Mouse (Mus musculus) midbrain, embryonic 16.5 days (tissue): ENCODE data around the gene Glg1. TPM values are rescaled to one million over a fixed set of nuclear protein-coding genes. Genes with fewer than 3 reads are reported as not detected.
"Not testable (repeated sequence)": the region's sequence is repeated elsewhere in the genome, so short reads cannot be mapped to it uniquely, and the experiment has no call there.

ENCODE experiments used
- ATAC-seq: fragments of 200-750 bp; cut with Nextera tagmentation; 2 replicates; pipeline ENCODE4 v1.8.0; 2017; ENCODE audit warnings: moderate TSS enrichment
- H3K27ac ChIP-seq: fragments of 300-500 bp; sonication (generic); 2 replicates; pipeline ENCODE4 v1.5.1; 2014; ENCODE audit warnings: mild to moderate bottlenecking, low read length, mixed read lengths
- H3K27me3 ChIP-seq: fragments of 300-500 bp; sonication (generic); 2 replicates; pipeline ENCODE4 v1.6.1; 2014; ENCODE audit warnings: low read depth, low read length, mixed read lengths; ENCODE audit not compliant: control insufficient read depth, insufficient read depth
- H3K36me3 ChIP-seq: fragments of 300-500 bp; sonication (generic); 2 replicates; pipeline ENCODE4 v1.6.1; 2014; ENCODE audit warnings: mild to moderate bottlenecking, low read length, moderate library complexity, mixed read lengths; ENCODE audit not compliant: control insufficient read depth, insufficient read depth
- H3K4me1 ChIP-seq: fragments of 300-500 bp; sonication (generic); 2 replicates; pipeline ENCODE4 v1.6.1; 2014; ENCODE audit warnings: mild to moderate bottlenecking, low read length, mixed read lengths; ENCODE audit not compliant: control insufficient read depth, insufficient read depth
- H3K4me2 ChIP-seq: fragments of 300-500 bp; sonication (generic); 2 replicates; pipeline ENCODE4 v1.6.1; 2014; ENCODE audit warnings: mild to moderate bottlenecking, low read length, mixed read lengths
- H3K4me3 ChIP-seq: fragments of 300-500 bp; sonication (generic); 2 replicates; pipeline ENCODE4 v1.5.1; 2014; ENCODE audit warnings: low read depth, mild to moderate bottlenecking, low read length, moderate library complexity, mixed read lengths
- H3K9ac ChIP-seq: fragments of 300-500 bp; sonication (generic); 2 replicates; pipeline ENCODE4 v1.6.1; 2014; ENCODE audit warnings: low read depth, low read length, mixed read lengths
- H3K9me3 ChIP-seq: fragments of 300-500 bp; sonication (generic); replicated peaks from 2 replicates; pipeline ENCODE4 v1.6.1; 2014; ENCODE audit warnings: mild to moderate bottlenecking, low read length, mixed read lengths; ENCODE audit not compliant: control insufficient read depth, poor library complexity, severe bottlenecking
- WGBS: fragments of 180-500 bp; shearing (Covaris S2); extraction: QIAGEN DNeasy Blood & Tissue Kit; methylation state at CpG from one replicate; pipeline ENCODE4 v1.1.7; 2014; 5-methylcytosine and 5-hydroxymethylcytosine counted together
- polyA plus RNA-seq: library from polyadenylated mRNA; unstranded; fragments of >200 nt; fragmentation: Nextera tagmentation; extraction: Ambion mirVana; gene quantifications from 2 replicates; pipeline ENCODE4 v1.2.1, GENCODE M21; 2015

The Glg1 gene
- polyA plus RNA-seq, 1 experiment from 2014 or later: 59.7 TPM

- ATAC-seq: no peak
- Histone ChIP-seq H3K27ac (no peak overlapping the region), H3K36me3 (peaks cover 6% of the 10 kb centered on the region), H3K9ac (no peak overlapping the region), H3K9me3 (no peaks in the 10 kb centered on the region), H3K4me2 (no peak overlapping the region), H3K27me3 (no peaks in the 10 kb centered on the region), H3K4me1 (peaks cover 5% of the 10 kb centered on the region), H3K4me3 (no peak overlapping the region)
- WGBS: 91% methylated on average over 1 of the region's 1 CpGs
Observed at GRCm38 (mm10) chr8:111298011-111298410, 39.0 kb upstream of the Glg1 start.

- no peaks in the 10 kb centered on the region for H3K9me3 ChIP-seq
- WGBS: 97% methylated on average over 7 of the region's 7 CpGs
- peaks cover 24% of the 10 kb centered on the region for H3K36me3 ChIP-seq
- no peak overlapping the region for H3K4me3 ChIP-seq
- no peak overlapping the region for H3K27ac ChIP-seq
- ATAC-seq: no peak
- H3K4me1 ChIP-seq: no peaks in the 10 kb centered on the region
- no peak overlapping the region for H3K4me2 ChIP-seq
- no peak overlapping the region for H3K9ac ChIP-seq
- H3K27me3 ChIP-seq: no peaks in the 10 kb centered on the region
Observed at GRCm38 (mm10) chr8:111291733-111292132, 32.7 kb upstream of the Glg1 start.

- Histone ChIP-seq H3K9me3 (no peaks in the 10 kb centered on the region), H3K4me3 (no peak overlapping the region), H3K27ac (no peak overlapping the region), H3K36me3 (peaks cover 32% of the 10 kb centered on the region), H3K4me1 (no peaks in the 10 kb centered on the region), H3K27me3 (no peaks in the 10 kb centered on the region), H3K9ac (no peak overlapping the region), H3K4me2 (no peak overlapping the region)
- WGBS: 96% methylated on average over 7 of the region's 7 CpGs
- ATAC-seq: no peak
Observed at GRCm38 (mm10) chr8:111290586-111290985, 31.6 kb upstream of the Glg1 start.

- H3K36me3 ChIP-seq: peaks cover 31% of the 10 kb centered on the region
- WGBS: 93% methylated on average over 4 of the region's 4 CpGs
- no peak overlapping the region for H3K4me2 ChIP-seq
- no peaks in the 10 kb centered on the region for H3K27me3 ChIP-seq
- H3K4me1 ChIP-seq: no peaks in the 10 kb centered on the region
- no peak overlapping the region for H3K4me3 ChIP-seq
- H3K27ac ChIP-seq: no peak overlapping the region
- H3K9ac ChIP-seq: no peak overlapping the region
- H3K9me3 ChIP-seq: no peaks in the 10 kb centered on the region
- ATAC-seq: no peak
Observed at GRCm38 (mm10) chr8:111285603-111286002, 26.6 kb upstream of the Glg1 start.

GRCm38 (mm10) chr8:111282093-111282492 is 23.1 kb upstream of the Glg1 start:
- H3K27ac ChIP-seq: no peak overlapping the region
- H3K4me1 ChIP-seq: no peaks in the 10 kb centered on the region
- H3K9me3 ChIP-seq: no peaks in the 10 kb centered on the region
- H3K9ac ChIP-seq: no peak overlapping the region
- H3K4me3 ChIP-seq: no peak overlapping the region
- no peak overlapping the region for H3K4me2 ChIP-seq
- peaks cover 24% of the 10 kb centered on the region for H3K36me3 ChIP-seq
- 98% methylated on average over 3 of the region's 3 CpGs for WGBS
- ATAC-seq: no peak
- no peaks in the 10 kb centered on the region for H3K27me3 ChIP-seq

- 79% methylated on average over 2 of the region's 2 CpGs for WGBS
- Histone ChIP-seq H3K4me2 (no peak overlapping the region), H3K27me3 (no peaks in the 10 kb centered on the region), H3K9me3 (no peaks in the 10 kb centered on the region), H3K27ac (no peak overlapping the region), H3K4me1 (no peaks in the 10 kb centered on the region), H3K4me3 (no peak overlapping the region), H3K9ac (no peak overlapping the region), H3K36me3 (0 out of 2 replicates have a peak, but pooled peaks cover 4% of the 10 kb centered on the region)
- no peak for ATAC-seq
Observed at GRCm38 (mm10) chr8:111268277-111268676, 9.3 kb upstream of the Glg1 start.

- H3K9ac ChIP-seq, H3K9me3 ChIP-seq, H3K27ac ChIP-seq, H3K27me3 ChIP-seq, H3K4me3 ChIP-seq, ATAC-seq, H3K4me1 ChIP-seq, H3K36me3 ChIP-seq, H3K4me2 ChIP-seq: not testable (repeated sequence)
- WGBS: 80% methylated on average over 7 of the region's 7 CpGs
Observed at GRCm38 (mm10) chr8:111266161-111266560, 7.1 kb upstream of the Glg1 start.

GRCm38 (mm10) chr8:111264693-111265220 is 5.7 kb upstream of the Glg1 start:
- no peaks in the 10 kb centered on the region for H3K36me3 ChIP-seq
- H3K9me3 ChIP-seq: no peaks in the 10 kb centered on the region
- no peak overlapping the region for H3K4me3 ChIP-seq
- H3K27ac ChIP-seq: no peak overlapping the region
- no peak overlapping the region for H3K9ac ChIP-seq
- H3K4me1 ChIP-seq: peaks cover 3% of the 10 kb centered on the region; the same call in 1 of the 2 replicates
- 77% methylated on average over 2 of the region's 2 CpGs for WGBS
- H3K4me2 ChIP-seq: no peak overlapping the region
- no peak for ATAC-seq
- no peaks in the 10 kb centered on the region for H3K27me3 ChIP-seq

GRCm38 (mm10) chr8:111261981-111262381 is 3.0 kb upstream of the Glg1 start:
- peaks cover 16% of the 10 kb centered on the region for H3K4me1 ChIP-seq
- no peak overlapping the region for H3K4me3 ChIP-seq
- no peak overlapping the region for H3K4me2 ChIP-seq
- 89% methylated on average over 4 of the region's 4 CpGs for WGBS
- no peaks in the 10 kb centered on the region for H3K27me3 ChIP-seq
- ATAC-seq: no peak
- no peak overlapping the region for H3K27ac ChIP-seq
- no peaks in the 10 kb centered on the region for H3K9me3 ChIP-seq
- H3K9ac ChIP-seq: no peak overlapping the region
- H3K36me3 ChIP-seq: no peaks in the 10 kb centered on the region
